Mouse (Mus musculus): Measurements from ENCODE around the gene Map4k2.
A peak's percentile ranks its signal among the peaks of the same experiment; 100 is the strongest.

The Map4k2 gene

GRCm38 (mm10) chr19:6346023-6346422 lies 5.1 kb downstream of the Map4k2 start:
- no peak for DNase-seq (ENCODE audit: low spot score)

GRCm38 (mm10) chr19:6346661-6347060 lies 5.7 kb downstream of the Map4k2 start:
- no peak for DNase-seq (ENCODE audit: low spot score)

GRCm38 (mm10) chr19:6347615-6348014 lies 6.7 kb downstream of the Map4k2 start:
- no peak for DNase-seq (ENCODE audit: low spot score)

DNA sequence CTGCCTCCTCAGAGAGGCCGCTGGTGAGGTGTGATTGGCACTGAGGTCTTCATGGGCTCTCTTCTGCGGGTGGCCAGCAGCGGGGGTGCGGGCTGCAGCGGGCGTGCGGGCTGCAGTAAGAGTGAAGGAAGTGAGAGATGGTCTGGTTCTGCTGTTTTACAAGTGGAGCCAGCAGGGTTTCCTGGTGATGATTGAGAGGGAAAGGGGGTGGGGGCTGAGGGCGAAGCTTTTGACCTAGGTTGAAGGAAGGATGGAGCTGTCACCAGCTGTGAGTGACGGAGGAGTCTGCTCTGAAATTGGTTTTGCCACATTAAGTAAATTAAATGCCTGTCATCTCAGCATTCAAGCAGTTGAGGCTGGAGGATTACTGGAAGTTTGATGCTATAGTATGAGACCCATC lies 7.8 kb downstream of the Map4k2 start:
- DNase-seq (ENCODE audit: low spot score) = no peak

- DNase-seq (ENCODE audit: low spot score) = no peak
Observed at GRCm38 (mm10) chr19:6349215-6349983, 8.5 kb downstream of the Map4k2 start.

- no peak for DNase-seq (ENCODE audit: low spot score)
Observed at GRCm38 (mm10) chr19:6351431-6352106, 10.6 kb downstream of the Map4k2 start.

- no peak for DNase-seq (ENCODE audit: low spot score)
Observed at GRCm38 (mm10) chr19:6352107-6352505, 11.2 kb downstream of the Map4k2 start.

- DNase-seq (ENCODE audit: low spot score) = no peak
Observed at GRCm38 (mm10) chr19:6354030-6354429, 13.1 kb downstream of the Map4k2 start.

DNA sequence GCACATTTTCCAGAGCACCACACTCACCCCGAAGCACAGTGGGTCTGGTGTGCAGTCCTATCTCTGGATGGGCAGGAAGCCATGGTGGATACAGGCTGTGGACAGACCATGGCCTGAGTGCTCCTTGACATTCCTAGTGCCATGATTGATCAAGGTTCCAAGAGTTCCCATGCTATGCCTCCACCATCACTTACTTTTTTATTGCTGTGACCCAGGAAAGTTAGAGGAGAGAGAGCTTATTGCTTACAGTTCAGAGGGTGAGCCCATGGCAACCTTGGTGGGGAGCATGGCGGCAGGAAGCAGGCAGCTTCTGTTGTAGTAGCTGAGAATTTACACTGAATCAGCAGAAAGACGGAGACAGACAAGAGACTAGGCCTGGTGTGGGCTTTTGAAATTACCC lies 20.4 kb downstream of the Map4k2 start:
- no peak for DNase-seq (ENCODE audit: low spot score)

- no peak for DNase-seq (ENCODE audit: low spot score)
Observed at GRCm38 (mm10) chr19:6363091-6363410, 22.1 kb downstream of the Map4k2 start.

- DNase-seq (ENCODE audit: low spot score) = peak; percentile 98
Observed at GRCm38 (mm10) chr19:6363411-6364240, 22.7 kb downstream of the Map4k2 start, which contains the start of gene Sf1. Gene Sf1, plus strand, starts transcription at chr19:6363690.

DNA sequence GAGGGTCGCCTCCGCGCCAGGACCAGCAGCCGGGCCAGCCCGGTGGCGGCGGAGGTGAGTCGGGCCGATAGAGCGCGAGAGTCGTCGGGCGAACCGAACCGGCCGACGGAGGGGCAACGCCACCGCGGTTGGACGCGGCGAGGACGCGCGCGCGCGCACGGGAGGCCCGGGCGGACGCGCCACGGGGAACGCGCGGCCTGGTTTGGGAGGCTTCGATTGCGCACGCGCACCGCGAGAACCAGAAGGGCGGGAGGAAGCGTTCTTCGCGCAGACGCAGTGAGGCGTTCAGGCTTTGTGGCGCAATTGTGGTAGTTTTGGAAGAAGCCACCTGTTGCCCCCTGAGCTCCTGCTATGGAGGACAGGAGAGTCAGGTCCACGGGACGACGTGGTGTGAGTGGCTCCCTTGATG lies 23.4 kb downstream of the Map4k2 start:
- peak; percentile 73 for DNase-seq (ENCODE audit: low spot score)

- no peak for DNase-seq (ENCODE audit: low spot score)
Observed at GRCm38 (mm10) chr19:6364842-6365241, 23.9 kb downstream of the Map4k2 start.

DNA sequence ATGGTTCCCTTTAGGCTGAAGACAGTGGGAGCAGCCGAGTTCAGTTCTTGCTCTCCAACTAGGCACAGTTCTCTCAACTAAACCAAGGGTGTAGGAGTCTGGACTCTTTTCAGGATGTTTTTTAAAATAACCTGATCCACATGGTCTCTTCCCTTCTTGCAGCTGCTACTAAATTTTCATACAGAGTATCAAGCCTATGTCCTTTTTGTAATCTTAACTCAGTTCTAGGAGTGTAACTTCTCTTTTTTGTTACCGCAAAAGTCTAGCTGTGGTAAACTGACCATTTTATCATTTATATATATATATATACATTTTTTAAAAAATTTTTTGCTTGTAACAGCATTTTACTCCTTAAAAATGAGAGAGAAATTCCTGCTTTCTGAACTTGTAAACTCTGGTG lies 29.2 kb downstream of the Map4k2 start:
- DNase-seq (ENCODE audit: low spot score) = no peak

DNA sequence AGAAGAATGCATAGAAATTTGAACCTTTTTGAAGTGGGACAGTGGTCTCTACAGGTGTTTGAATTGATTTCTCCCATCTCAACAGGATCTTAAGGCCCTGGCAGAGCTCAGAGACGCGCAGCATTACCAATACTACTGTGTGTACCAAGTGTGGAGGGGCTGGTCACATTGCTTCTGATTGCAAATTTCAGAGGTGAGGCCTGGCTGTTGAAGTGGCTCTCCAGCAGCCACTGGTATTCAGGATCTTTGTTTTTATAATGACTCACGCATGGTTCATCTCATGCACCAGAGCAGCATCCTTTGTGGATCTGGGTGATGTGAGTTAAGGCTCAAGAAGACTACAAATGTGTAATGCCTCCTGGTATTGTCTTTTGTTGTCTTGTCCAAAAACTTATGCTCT lies 31.5 kb downstream of the Map4k2 start:
- no peak for DNase-seq (ENCODE audit: low spot score)

DNA sequence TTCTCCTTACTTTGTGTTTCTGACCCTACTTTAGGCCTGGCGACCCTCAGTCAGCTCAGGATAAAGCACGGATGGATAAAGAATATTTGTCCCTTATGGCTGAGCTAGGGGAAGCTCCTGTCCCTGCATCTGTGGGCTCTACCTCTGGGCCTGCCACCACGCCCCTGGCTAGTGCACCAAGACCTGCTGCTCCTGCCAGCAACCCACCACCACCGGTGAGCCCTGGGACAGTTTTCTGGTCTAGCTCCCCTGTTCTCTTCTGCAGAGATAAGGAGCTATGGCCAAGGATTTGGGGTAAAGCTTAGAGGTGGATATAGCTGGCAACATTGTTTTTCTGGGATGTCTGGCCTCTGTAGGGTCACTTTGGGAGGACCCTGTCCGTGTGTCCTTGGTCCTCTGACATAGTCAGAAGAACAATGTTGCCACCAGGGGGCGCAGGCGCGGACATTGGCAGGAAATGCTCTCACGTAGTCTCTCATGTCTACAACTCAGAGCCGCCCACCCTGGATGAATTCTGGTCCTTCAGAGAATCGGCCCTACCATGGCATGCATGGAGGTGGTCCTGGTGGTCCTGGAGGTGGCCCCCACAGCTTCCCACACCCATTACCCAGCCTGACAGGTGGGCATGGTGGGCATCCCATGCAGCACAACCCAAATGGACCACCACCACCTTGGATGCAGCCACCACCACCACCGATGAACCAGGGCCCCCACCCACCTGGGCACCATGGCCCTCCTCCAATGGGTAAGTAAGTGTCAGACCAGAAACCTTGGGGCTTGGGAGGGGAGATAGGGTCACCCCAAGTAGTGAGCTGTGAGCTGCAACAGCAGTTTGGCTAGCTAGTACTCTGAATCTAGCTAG lies 32.8 kb downstream of the Map4k2 start:
- DNase-seq (ENCODE audit: low spot score) = peak; percentile 63

- no peak for DNase-seq (ENCODE audit: low spot score)
Observed at GRCm38 (mm10) chr19:6374571-6374970, 33.6 kb downstream of the Map4k2 start.

DNA sequence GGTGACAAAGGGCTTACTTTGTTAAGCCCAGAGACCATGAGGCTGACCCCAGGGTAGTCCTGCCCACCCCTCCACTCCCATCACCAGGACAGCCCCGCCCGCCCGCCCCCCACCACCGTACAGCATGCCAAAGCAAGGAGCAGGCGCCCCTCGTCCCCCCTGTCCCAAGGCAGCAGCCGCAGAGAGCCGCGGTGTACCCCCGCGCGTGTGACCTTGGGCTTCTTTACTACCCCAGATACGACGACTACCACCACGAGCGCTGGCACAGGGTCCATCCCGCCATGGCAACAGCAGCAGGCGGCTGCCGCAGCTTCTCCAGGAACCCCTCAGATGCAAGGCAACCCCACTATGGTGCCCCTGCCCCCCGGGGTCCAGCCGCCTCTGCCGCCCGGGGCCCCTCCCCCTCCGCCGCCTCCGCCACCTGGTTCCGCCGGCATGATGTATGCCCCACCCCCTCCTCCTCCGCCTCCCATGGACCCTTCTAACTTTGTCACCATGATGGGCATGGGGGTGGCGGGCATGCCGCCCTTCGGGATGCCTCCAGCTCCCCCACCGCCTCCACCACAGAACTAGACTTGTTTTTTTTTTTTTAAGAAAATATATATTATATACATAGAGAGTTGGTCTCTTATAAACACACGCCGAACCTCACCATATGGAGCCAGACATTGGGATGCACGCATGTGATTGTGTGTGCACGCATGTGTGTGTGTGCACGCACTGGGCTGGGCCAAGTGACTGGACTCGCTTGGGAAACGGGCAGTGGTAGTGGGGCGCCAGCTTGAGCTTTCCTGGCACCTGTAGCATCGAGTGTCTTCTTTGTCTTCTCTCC lies 34.7 kb downstream of the Map4k2 start:
- DNase-seq (ENCODE audit: low spot score) = no peak

DNA sequence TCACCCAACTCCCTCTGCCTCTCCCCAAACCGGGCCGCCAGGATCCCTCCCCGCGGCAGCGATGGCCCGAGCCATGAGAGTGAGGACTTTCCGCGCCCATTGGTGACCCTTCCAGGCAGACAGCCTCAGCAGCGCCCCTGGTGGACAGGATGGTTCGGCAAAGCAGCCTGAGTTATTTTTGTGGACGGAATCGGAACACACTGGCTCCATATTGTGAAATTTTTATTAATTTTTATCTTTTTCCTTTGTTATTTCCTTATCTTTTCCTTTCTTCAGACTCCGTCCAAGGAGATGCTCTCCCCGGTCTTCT lies 35.3 kb downstream of the Map4k2 start:
- DNase-seq (ENCODE audit: low spot score) = no peak

GRCm38 (mm10) chr19:6376643-6377042 lies 35.7 kb downstream of the Map4k2 start:
- DNase-seq (ENCODE audit: low spot score) = no peak

All from urinary bladder, postnatal 10 days (tissue).